Mouse (Mus musculus): Measurements from ENCODE around the gene Ampd3. TPM values are rescaled to one million over a fixed set of nuclear protein-coding genes. Genes with fewer than 3 reads are reported as not detected.
A peak's percentile ranks its signal among the peaks of the same experiment; 100 is the strongest.

Gene Ampd3
- polyA plus RNA-seq, 1 experiment from 2014 or later, result 7.8 TPM

DNA sequence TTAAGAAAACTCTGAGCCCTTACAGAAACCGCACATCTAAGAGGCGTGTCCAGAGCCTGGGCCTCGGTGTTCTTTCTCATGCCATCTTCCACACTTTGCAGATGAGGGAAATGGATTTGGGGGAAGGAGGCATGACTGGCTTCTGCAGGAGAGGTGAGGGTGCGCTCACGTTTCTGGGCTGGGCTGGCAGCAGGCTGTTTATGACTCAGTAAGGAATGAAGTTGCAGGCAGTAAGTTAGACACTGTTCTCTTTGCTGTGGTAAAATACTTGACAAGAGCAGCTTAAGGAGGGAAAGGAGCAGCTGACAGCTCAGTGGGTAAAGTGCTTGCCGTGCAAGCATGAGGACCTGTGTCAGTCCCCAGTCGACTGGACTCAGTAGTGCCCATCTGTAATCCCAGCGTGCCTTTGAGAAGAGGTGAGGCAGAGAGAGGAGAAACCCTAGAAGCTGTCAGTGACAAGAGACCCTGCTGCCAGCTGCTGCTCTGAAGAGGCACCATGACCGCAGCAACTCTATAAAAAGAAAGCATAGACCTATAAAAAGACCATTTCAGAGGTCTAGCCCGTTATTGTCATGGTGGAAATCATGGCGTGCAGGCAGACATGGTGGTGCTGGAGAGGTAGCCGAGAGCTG is 35.9 kb upstream of the Ampd3 start:
- H3K27me3 ChIP-seq (ENCODE audit: control insufficient read depth, insufficient read depth, low read length), result no peaks in the 10 kb centered on the region
- no peaks in the 10 kb centered on the region for H3K4me1 ChIP-seq (ENCODE audit: control insufficient read depth, insufficient read depth, low read length)
- no peak overlapping the region for H3K27ac ChIP-seq (replicated peaks; ENCODE audit: low read depth, low read length)
- no peaks in the 10 kb centered on the region for H3K9me3 ChIP-seq (ENCODE audit: control insufficient read depth, low read length)
- 85% methylated on average over 12 of the region's 12 CpGs for WGBS
- H3K4me3 ChIP-seq (replicated peaks; ENCODE audit: low read depth, low read length), result no peak overlapping the region
- no peak overlapping the region for H3K9ac ChIP-seq (replicated peaks; ENCODE audit: low read length)
- no peak overlapping the region for H3K4me2 ChIP-seq (ENCODE audit: low read length)
- DNase-seq (no peak), ATAC-seq (ENCODE audit: low FRiP score, low TSS enrichment) (no peak)
- H3K36me3 ChIP-seq (ENCODE audit: control insufficient read depth, insufficient read depth, low read length), result no peaks in the 10 kb centered on the region

DNA sequence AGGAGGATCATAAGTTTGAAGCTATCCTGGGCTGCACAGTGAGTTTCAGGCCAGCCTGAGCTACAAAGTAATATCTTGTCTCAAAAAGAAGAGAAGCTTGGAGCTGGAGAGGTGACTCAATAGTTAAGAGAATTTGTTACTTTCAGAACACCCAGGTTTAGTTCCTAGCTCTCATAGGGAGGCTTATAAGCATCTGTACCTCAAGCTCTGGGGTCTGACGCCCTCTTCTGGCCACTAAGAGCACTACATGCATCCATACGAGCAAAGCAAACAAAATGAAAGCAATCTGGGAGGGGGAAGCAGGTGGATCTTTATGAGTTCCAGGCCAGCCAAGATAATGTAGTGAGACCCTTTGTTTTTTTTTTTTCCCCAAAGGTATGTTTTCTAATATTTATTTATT is 31.1 kb upstream of the Ampd3 start:
- DNase-seq, result no peak
- H3K4me2 ChIP-seq (ENCODE audit: low read length), result no peak overlapping the region
- H3K4me3 ChIP-seq (replicated peaks; ENCODE audit: low read depth, low read length), result no peak overlapping the region
- ATAC-seq (ENCODE audit: low FRiP score, low TSS enrichment), result no peak
- H3K27me3 ChIP-seq (ENCODE audit: control insufficient read depth, insufficient read depth, low read length), result no peaks in the 10 kb centered on the region
- no peak overlapping the region for H3K9ac ChIP-seq (replicated peaks; ENCODE audit: low read length)
- no peaks in the 10 kb centered on the region for H3K36me3 ChIP-seq (ENCODE audit: control insufficient read depth, insufficient read depth, low read length)
- WGBS, result 46% methylated on average over 2 of the region's 2 CpGs
- H3K9me3 ChIP-seq (ENCODE audit: control insufficient read depth, low read length), result no peaks in the 10 kb centered on the region
- peaks cover 8% of the 10 kb centered on the region; the same call in 1 of the 2 replicates for H3K4me1 ChIP-seq (ENCODE audit: control insufficient read depth, insufficient read depth, low read length)
- H3K27ac ChIP-seq (replicated peaks; ENCODE audit: low read depth, low read length), result no peak overlapping the region

DNA sequence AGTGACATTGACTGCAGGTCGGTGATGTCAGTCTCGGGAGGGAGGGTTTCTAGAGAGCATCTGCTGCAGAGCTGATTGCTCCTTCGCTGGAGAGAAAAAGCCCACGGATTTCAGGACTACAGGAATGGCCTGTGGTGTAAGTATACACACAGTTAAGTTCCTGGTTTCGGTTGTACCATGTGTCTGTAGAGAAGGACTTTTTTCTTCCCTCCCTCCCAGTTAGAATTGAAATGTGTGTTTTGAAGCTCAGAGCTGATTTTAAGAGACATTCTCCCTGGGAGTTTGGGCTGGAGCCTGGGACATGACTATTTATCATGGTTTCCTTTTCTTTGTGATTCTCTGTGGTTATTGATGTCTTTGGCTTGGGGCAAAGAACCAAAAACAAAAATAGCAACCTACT is 28.2 kb upstream of the Ampd3 start:
- 39% methylated on average over 5 of the region's 5 CpGs for WGBS
- no peak overlapping the region for H3K4me3 ChIP-seq (replicated peaks; ENCODE audit: low read depth, low read length)
- H3K36me3 ChIP-seq (ENCODE audit: control insufficient read depth, insufficient read depth, low read length), result no peaks in the 10 kb centered on the region
- H3K4me2 ChIP-seq (ENCODE audit: low read length), result no peak overlapping the region
- ATAC-seq (ENCODE audit: low FRiP score, low TSS enrichment) (no peak), DNase-seq (peak; percentile 42)
- peaks cover 8% of the 10 kb centered on the region; the same call in 1 of the 2 replicates for H3K4me1 ChIP-seq (ENCODE audit: control insufficient read depth, insufficient read depth, low read length)
- H3K27me3 ChIP-seq (ENCODE audit: control insufficient read depth, insufficient read depth, low read length), result no peaks in the 10 kb centered on the region
- no peak overlapping the region for H3K9ac ChIP-seq (replicated peaks; ENCODE audit: low read length)
- H3K27ac ChIP-seq (replicated peaks; ENCODE audit: low read depth, low read length), result peak overlapping the region; percentile 17; the same call in 1 of the 2 replicates
- H3K9me3 ChIP-seq (ENCODE audit: control insufficient read depth, low read length), result no peaks in the 10 kb centered on the region

DNA sequence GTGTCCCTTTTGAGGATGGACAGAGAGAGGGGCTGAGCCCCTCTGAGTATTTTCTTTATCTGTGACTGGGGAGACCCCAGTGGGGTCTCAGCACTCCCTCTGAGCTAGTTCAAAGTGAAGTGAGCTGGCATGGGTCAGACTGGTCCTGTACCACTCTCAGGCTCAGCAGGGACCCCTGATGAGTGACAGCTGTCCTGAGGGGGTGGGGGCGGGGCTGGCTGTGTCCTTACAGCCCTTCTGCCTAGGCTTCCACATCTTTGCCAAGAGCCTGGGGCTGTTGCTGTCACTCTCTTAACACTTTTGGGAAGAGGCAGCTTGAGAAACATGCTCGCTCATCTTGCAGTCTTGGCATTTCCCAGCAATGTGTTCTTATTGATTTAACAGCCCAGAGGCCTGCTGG is 27.8 kb upstream of the Ampd3 start:
- DNase-seq (peak; percentile 61), ATAC-seq (ENCODE audit: low FRiP score, low TSS enrichment) (no peak)
- Histone ChIP-seq H3K4me2 (ENCODE audit: low read length) (no peak overlapping the region), H3K27me3 (ENCODE audit: control insufficient read depth, insufficient read depth, low read length) (no peaks in the 10 kb centered on the region), H3K4me3 (replicated peaks; ENCODE audit: low read depth, low read length) (no peak overlapping the region), H3K36me3 (ENCODE audit: control insufficient read depth, insufficient read depth, low read length) (no peaks in the 10 kb centered on the region), H3K9me3 (ENCODE audit: control insufficient read depth, low read length) (no peaks in the 10 kb centered on the region), H3K4me1 (ENCODE audit: control insufficient read depth, insufficient read depth, low read length) (peaks cover 8% of the 10 kb centered on the region; the same call in 1 of the 2 replicates), H3K9ac (replicated peaks; ENCODE audit: low read length) (no peak overlapping the region), H3K27ac (replicated peaks; ENCODE audit: low read depth, low read length) (0 out of 2 replicates have a peak overlapping the region, but pooled peaks have one; percentile 17)
- 45% methylated on average over 2 of the region's 2 CpGs for WGBS

DNA sequence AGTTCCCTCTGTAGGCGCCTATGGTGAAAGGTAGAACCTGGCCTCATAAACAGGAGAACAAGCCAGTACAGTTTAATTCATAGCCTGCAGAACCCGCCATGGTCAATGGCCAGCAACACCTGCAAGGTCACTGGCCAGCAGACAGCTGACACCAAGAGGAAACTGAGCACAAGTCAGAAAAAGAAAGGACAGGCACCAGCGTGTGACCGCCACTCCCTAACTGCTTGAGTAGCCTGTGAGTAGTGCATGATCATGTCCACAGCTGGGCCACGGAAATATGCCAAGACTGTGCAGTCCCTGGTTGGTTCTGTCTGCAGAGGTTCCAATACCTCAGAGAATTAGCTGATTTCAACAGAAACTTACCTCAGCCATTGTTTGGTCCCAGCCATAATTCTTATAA is 26.0 kb upstream of the Ampd3 start:
- WGBS, result 94% methylated on average over 5 of the region's 5 CpGs
- ATAC-seq (ENCODE audit: low FRiP score, low TSS enrichment) (no peak), DNase-seq (no peak)
- Histone ChIP-seq H3K9me3 (ENCODE audit: control insufficient read depth, low read length) (no peaks in the 10 kb centered on the region), H3K9ac (replicated peaks; ENCODE audit: low read length) (no peak overlapping the region), H3K27ac (replicated peaks; ENCODE audit: low read depth, low read length) (no peak overlapping the region), H3K4me1 (ENCODE audit: control insufficient read depth, insufficient read depth, low read length) (peaks cover 19% of the 10 kb centered on the region), H3K27me3 (ENCODE audit: control insufficient read depth, insufficient read depth, low read length) (no peaks in the 10 kb centered on the region), H3K4me2 (ENCODE audit: low read length) (no peak overlapping the region), H3K36me3 (ENCODE audit: control insufficient read depth, insufficient read depth, low read length) (no peaks in the 10 kb centered on the region), H3K4me3 (replicated peaks; ENCODE audit: low read depth, low read length) (no peak overlapping the region)

DNA sequence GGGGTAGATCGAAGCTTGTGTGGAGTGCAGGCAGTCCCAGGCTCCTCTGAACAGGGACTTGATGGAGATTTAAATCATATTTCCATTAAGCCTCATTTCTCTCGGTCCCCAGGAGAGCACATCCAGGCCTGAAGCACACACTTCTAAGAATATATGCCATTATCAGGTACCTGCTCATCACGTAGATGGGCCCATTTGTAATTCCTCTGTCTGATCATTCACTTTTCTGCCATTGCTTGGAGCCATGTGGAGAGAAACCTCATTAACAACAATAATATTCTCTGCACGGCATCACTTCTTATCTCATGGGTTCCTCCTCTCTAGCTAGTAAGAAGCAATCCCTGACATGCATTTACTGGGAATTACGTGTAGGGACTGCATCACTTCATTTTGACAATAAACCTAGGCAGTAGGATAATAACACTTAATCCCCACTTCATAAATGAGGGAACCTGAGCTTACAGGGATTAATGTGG is 21.9 kb upstream of the Ampd3 start:
- no peak overlapping the region for H3K9ac ChIP-seq (replicated peaks; ENCODE audit: low read length)
- H3K4me2 ChIP-seq (ENCODE audit: low read length), result no peak overlapping the region
- peak overlapping the region; percentile 49; the same call in 1 of the 2 replicates for H3K27ac ChIP-seq (replicated peaks; ENCODE audit: low read depth, low read length)
- H3K27me3 ChIP-seq (ENCODE audit: control insufficient read depth, insufficient read depth, low read length), result no peaks in the 10 kb centered on the region
- peak; percentile 47 for DNase-seq
- no peak for ATAC-seq (ENCODE audit: low FRiP score, low TSS enrichment)
- H3K4me1 ChIP-seq (ENCODE audit: control insufficient read depth, insufficient read depth, low read length), result peaks cover 11% of the 10 kb centered on the region
- H3K4me3 ChIP-seq (replicated peaks; ENCODE audit: low read depth, low read length), result no peak overlapping the region
- no peaks in the 10 kb centered on the region for H3K9me3 ChIP-seq (ENCODE audit: control insufficient read depth, low read length)
- WGBS, result 45% methylated on average over 5 of the region's 5 CpGs
- no peaks in the 10 kb centered on the region for H3K36me3 ChIP-seq (ENCODE audit: control insufficient read depth, insufficient read depth, low read length)

DNA sequence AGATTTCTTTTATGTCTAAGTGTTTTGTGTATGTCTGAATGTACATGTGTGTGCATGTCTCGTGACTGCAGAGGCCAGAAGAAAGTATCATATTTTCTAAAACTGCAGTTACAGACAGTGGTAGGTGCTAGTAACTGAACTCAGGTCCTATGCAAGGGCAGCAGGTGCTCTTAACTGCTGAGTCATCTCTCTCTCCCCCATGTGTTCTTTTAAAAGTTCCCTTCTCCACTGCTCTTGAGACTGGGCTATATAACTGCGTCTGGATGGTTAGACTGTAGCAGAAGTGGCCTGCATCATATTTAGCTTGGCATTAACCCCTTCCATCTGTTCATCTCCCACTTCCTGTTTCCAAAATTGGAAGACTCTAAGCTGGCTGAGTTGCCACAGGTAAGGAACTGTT is 21.2 kb upstream of the Ampd3 start:
- Histone ChIP-seq H3K9ac (replicated peaks; ENCODE audit: low read length) (no peak overlapping the region), H3K27me3 (ENCODE audit: control insufficient read depth, insufficient read depth, low read length) (no peaks in the 10 kb centered on the region), H3K27ac (replicated peaks; ENCODE audit: low read depth, low read length) (0 out of 2 replicates have a peak overlapping the region, but pooled peaks have one; percentile 49), H3K9me3 (ENCODE audit: control insufficient read depth, low read length) (no peaks in the 10 kb centered on the region), H3K4me1 (ENCODE audit: control insufficient read depth, insufficient read depth, low read length) (peaks cover 11% of the 10 kb centered on the region), H3K4me3 (replicated peaks; ENCODE audit: low read depth, low read length) (no peak overlapping the region), H3K36me3 (ENCODE audit: control insufficient read depth, insufficient read depth, low read length) (no peaks in the 10 kb centered on the region), H3K4me2 (ENCODE audit: low read length) (no peak overlapping the region)
- ATAC-seq (ENCODE audit: low FRiP score, low TSS enrichment), result no peak
- WGBS, result 63% methylated on average over 2 of the region's 2 CpGs
- no peak for DNase-seq

DNA sequence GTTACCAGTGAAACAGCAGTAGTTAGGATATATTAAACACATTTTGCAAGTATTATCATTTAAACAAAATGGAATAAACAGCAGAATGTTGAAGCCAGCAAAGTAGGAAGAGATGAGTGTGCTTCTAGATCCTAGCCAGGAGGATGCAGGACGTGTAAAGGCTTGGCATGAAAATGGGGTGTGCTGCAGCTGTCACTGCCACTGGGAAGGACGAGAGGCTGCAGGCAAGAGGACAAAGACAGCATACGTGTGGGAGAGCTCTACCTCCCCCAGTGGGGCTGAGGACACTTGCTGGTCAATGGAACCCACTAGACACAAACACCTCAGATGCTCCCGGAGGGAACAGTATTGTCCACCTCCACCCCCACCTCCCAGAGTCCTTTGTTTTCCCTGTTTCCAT is 17.2 kb upstream of the Ampd3 start:
- no peaks in the 10 kb centered on the region for H3K36me3 ChIP-seq (ENCODE audit: control insufficient read depth, insufficient read depth, low read length)
- WGBS, result 27% methylated on average over 4 of the region's 4 CpGs
- DNase-seq (no peak), ATAC-seq (ENCODE audit: low FRiP score, low TSS enrichment) (no peak)
- no peak overlapping the region for H3K9ac ChIP-seq (replicated peaks; ENCODE audit: low read length)
- no peak overlapping the region for H3K27ac ChIP-seq (replicated peaks; ENCODE audit: low read depth, low read length)
- no peaks in the 10 kb centered on the region for H3K27me3 ChIP-seq (ENCODE audit: control insufficient read depth, insufficient read depth, low read length)
- peaks cover 8% of the 10 kb centered on the region for H3K4me1 ChIP-seq (ENCODE audit: control insufficient read depth, insufficient read depth, low read length)
- no peaks in the 10 kb centered on the region for H3K9me3 ChIP-seq (ENCODE audit: control insufficient read depth, low read length)
- H3K4me3 ChIP-seq (replicated peaks; ENCODE audit: low read depth, low read length), result no peak overlapping the region
- H3K4me2 ChIP-seq (ENCODE audit: low read length), result no peak overlapping the region

DNA sequence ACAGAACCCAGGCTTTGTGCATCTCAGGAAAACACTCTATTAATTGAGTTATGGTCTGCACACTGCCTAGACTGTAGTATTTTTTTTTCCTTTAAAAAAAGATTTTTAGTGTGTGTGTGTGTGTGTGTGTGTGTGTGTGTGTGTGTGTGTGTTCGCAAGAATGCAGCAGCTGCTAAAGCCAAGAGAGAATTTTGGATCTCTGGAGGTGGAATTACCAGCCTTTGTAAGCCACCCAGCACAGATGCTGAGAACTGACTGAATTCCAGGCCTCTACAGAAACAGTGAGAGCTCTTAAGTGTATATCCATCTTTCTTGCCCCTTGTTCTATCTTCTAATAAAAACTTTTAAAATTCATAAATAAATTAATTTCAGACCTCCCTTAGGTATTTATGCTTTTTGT is 16.4 kb upstream of the Ampd3 start:
- Histone ChIP-seq H3K4me3 (replicated peaks; ENCODE audit: low read depth, low read length) (no peak overlapping the region), H3K27me3 (ENCODE audit: control insufficient read depth, insufficient read depth, low read length) (no peaks in the 10 kb centered on the region), H3K27ac (replicated peaks; ENCODE audit: low read depth, low read length) (no peak overlapping the region), H3K9me3 (ENCODE audit: control insufficient read depth, low read length) (no peaks in the 10 kb centered on the region), H3K36me3 (ENCODE audit: control insufficient read depth, insufficient read depth, low read length) (no peaks in the 10 kb centered on the region), H3K4me1 (ENCODE audit: control insufficient read depth, insufficient read depth, low read length) (no peaks in the 10 kb centered on the region), H3K4me2 (ENCODE audit: low read length) (no peak overlapping the region), H3K9ac (replicated peaks; ENCODE audit: low read length) (no peak overlapping the region)
- DNase-seq (no peak), ATAC-seq (ENCODE audit: low FRiP score, low TSS enrichment) (no peak)
- 78% methylated on average over 1 of the region's 1 CpGs for WGBS

All from midbrain, embryonic 14.5 days (tissue).